Mouse (Mus musculus): ENCODE measurements around the gene Rpusd1.

- TF ChIP-seq CTCF (IDR thresholded peaks at IDR 0.05) (no peak), EP300 (IDR thresholded peaks at IDR 0.05) (no peak)
Measured at GRCm38 (mm10) chr17:25735745-25736144, 8.3 kb downstream of the Rpusd1 start, which contains the start of gene Mslnl.

All from lung, postnatal 0 days (tissue).